Mouse (Mus musculus): ENCODE measurements around the gene Fcho2.
A peak's percentile ranks its signal among the peaks of the same experiment; 100 is the strongest.
"Not testable (repeated sequence)": the region's sequence is repeated elsewhere in the genome, so short reads cannot be mapped to it uniquely, and the experiment has no call there.

Gene Fcho2

DNA sequence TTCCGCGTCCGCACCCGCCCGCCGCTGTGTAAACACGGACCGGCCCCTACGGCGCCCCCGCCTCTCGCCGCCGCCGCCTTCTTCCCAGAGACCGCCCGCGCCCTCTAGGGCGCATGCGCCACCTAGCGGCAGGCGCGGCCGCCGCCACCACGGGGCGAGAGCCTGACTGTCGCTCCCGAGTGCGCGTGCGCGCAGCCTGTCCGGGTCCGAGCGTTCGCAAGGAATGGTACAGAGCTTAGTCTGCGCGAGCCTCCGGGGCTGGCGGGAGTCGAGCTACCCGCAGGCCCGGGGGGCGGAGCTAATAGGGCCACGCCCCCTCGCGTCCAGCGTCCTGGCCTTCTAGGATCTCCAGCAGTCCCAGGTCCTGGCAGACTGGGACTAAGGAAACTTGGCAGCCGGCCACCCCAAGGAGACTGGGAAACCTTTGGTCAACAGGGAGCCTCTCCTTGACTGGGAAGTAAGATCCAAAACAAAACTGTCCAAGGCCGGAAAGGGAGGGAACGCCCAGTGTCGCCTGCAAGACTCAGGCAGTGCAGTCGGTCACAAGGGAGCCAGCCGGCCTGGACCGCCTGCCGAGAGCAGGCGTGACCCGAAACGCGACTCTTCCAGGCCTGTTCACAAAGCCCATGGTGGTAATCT, at the start of gene Fcho2:
TSS of gene Fcho2 (minus strand) at position 303 of the 639 bp plus-strand sequence.
- peak; percentile 95 for DNase-seq (ENCODE audit: low read depth, low spot score)

DNA sequence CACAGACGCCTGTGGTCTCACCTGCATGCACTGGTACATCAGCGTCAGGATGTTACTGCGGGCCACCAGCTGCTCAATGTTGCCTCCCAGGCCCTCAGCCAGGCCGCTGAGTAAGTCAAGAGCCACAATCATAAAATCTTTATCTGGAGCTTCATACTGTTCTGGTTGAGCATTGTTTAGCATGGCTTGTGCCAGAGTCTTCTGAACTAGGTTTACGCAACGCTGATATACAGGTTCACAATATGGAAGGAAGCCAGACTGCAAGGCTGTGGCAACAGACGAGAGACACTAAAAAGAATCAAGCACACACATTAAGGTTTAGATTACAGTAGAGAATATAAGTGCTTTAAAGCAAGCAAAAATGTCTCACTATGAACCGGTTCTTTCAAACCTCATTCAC, 40.0 kb upstream of the Fcho2 start:
- no peak for DNase-seq (ENCODE audit: low read depth, low spot score)

DNA sequence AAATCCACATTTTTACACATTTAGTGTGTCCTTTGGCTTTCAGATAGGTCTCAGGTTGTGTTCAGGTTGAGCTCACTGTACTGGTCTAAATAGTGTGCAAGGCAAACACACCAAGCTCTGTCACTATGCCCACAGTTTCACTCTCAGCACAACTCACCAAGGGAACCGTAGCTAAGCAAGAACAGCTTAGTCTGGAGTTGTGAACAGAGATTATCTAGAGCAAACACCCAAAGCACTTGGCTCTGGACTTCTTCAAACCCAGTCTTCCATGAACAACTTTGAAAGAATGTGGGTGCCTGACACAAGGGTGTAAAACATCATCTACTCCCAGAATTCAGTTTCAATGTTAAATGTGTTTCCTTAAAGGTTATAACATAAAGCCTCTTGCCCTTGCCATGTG, 30.5 kb upstream of the Fcho2 start:
- no peak for DNase-seq (ENCODE audit: low read depth, low spot score)

DNA sequence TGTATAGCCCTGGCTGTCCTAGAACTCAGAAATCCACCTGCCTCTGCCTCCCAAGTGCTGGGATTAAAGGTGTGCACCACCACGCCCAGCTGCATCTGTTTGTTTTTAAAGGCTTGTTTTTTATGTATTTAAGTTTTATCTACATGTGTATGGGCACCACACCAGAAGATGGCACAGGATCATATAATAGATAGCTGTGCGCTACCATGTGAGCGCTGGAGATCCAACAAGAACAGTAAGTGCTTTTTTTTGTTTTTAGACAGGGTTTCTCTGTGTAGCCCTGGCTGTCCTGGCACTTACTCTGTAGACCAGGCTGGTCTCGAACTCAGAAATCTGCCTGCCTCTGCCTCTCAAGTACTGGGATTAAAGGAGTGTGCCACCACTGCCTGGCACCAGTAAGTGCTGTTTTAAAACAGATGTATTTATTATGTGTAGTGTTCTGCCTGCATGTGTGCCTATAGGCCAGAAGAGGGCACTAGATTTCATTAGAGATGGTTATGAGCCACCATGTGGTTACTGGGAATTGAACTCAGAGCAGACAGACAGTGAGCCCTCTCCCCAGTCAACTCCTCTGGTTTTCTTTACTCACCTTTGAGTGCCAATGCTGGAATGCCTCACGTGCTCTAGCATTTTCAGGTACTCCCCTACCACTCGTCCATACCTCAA, 21.3 kb upstream of the Fcho2 start:
- DNase-seq (ENCODE audit: low read depth, low spot score): peak; percentile 29

DNA sequence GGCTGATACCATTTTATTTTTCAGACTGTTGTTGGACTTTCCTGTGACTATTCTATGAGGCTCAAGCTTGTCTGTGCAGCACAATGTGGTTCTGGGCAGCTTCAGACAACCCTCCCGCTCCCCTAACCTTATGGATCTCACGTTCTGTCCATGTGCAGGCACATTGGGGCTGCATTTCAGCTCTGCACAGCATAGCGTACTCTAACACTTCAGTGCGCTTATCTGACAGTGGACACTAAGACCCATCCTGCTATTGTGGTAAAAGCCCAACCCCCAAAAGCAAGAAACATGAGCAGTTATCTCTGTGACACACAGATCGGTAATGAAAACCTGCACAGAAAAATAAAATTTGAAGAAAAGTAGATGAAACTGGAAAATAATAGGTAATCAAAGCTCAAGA, 20.5 kb upstream of the Fcho2 start:
- DNase-seq (ENCODE audit: low read depth, low spot score): no peak

DNA sequence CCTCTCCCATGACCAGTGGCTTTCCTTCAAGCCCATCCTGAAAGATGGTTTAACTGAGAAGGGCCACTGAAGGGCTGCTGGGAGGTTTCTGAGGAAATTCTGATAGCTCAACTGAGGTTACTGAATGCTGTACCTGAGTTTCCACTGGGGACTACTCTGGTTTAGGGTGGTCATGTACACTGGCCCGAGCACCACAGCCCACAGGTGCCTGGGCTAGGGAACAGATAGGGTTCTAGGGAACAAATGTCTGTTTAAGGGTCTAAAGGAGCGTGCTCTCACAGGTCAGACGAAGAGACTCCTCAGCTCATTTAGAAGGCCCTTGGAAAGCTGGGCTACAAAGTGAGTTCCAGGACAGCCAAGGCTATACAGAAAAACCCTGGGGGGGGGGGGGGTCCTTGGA, 19.5 kb upstream of the Fcho2 start:
- no peak for DNase-seq (ENCODE audit: low read depth, low spot score)

DNA sequence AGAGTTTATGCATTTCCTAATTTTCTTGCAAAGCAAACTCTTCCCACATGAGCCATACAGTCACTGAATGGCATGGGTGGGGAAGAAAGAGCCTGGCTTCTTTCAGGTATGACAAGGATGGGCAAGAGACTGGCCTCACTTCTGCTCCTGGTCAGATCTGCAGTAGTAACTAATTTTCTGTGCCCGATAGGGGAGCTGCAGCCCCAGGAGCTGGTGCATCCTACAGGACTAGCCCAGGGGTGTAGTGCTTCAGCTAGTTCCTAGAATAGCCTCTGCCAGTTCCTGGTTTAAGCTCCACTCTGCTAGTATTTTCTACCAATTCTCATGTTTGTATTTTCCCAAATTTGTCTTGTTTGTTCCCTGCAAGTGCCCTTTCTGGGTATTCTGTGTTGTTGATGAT, 18.9 kb upstream of the Fcho2 start:
- no peak for DNase-seq (ENCODE audit: low read depth, low spot score)

DNA sequence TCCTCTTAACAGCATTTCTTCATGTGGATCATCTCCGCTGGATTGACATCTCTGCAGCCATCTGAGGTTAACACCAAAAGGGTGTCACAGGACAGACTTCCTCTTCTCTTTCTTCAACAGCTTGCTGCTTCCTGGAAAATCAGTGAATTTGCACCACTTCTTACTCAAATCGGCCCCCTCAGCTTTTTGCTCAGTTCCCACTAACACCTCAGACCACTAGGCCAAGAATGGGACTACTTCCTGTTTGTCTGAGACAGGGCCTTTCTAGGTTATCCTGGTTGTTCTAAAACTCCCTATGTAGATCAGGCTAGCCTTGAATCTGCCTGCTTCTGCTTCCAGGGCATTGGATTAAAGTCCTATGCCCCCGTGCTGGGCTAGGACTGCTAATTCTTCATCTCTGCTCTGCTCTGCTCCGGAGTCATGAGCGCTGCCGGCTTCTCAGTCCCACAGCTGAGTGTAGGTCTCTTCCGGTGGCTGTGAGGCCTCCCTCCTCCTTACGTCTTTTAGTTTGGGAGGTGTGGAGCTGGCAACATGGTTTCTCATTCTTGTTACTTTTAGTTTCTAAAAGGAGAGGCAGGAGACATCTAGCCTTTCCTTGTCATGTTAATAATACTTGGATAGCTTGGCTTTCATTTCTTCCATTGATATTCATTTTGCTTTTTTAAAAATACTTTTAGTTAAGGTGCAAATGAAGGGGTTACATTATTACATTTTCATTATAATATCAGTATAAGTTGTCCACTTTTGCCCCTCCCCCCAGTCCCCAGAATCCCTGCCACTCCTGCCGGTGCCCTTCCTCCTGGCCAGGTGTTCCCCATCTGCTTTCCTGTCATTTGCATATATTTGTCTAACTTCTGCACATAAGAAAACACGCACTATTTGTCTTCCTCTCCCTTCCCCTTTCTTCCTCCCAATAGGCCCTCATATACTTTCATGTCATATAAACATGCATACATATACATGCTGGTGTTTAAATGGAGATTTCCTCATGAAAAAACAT, 17.5 kb upstream of the Fcho2 start:
- peak; percentile 35 for DNase-seq (ENCODE audit: low read depth, low spot score)

DNA sequence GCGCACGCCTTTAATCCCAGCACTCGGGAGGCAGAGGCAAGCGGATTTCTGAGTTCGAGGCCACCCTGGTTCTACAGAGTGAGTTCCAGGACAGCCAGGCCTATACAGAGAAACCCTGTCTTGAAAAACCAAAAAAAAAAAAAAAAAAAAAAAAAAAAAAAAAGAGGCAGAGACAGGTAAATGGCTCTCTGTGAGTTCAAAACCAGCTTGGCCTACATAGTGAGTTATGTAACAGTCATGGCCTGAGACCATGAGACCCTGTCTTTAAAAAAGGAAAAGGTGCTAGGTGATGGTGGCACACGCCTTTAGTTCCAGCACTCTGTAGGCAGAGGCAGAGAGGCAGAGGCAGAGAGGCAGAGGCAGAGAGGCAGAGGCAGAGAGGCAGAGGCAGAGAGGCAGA, 13.8 kb upstream of the Fcho2 start:
- not testable (repeated sequence) for DNase-seq (ENCODE audit: low read depth, low spot score)

DNA sequence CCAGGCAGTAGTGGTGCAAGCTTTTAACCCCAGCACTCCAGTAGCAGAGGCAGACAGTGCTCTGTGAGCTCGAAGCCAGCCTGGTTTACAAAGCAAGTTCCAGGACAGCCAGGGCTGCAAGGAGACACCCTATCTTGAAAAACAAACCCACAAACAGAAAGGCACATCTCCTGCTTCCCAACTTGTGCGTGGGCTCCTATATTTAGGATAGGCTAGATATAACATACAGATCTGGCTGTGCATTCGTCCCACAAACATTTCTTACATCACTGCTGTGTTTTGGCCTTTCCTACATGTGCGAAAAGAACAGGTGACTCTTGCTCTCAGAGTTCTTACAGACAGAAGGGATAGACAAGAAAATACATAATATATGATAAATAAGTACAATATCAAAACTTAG, 10.3 kb upstream of the Fcho2 start:
- no peak for DNase-seq (ENCODE audit: low read depth, low spot score)

DNA sequence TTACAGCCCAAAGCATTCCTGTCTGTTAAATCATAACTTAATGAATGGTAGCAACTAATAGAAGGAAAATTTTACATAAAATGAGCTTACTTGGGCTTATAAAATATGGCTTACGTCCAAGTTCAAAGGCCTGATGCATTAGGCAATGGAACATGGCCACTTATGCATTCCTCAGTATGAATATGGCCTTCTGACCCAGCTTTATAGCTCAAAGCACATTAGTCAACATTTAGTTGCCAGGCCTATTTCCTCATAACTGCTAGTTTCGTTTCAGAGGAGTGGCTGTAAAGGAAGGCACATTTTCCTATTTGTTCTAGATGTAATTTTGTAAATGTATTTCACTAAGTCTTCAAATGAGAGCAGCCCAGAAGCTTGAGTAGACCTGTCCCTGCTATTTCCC, 3.8 kb upstream of the Fcho2 start:
- no peak for DNase-seq (ENCODE audit: low read depth, low spot score)

DNA sequence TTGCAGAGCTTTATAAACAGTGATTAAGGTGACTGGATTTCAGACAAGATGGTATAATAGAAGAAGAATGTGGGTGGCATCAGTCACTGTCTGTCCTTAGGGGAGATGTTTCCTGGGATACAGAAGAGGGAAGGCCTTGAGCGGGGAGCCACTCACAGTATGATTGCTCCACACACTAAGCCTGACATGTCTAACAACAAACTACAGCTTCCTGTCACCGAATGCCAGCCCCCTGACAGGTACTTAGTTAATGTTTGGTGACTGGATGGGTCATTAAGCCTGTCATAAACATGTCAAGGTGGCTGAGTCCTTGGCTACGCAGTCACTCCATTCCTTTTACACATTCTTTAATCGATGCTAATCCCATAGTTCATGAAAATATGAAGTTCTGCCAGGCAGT, 3.0 kb upstream of the Fcho2 start:
- no peak for DNase-seq (ENCODE audit: low read depth, low spot score)

DNA sequence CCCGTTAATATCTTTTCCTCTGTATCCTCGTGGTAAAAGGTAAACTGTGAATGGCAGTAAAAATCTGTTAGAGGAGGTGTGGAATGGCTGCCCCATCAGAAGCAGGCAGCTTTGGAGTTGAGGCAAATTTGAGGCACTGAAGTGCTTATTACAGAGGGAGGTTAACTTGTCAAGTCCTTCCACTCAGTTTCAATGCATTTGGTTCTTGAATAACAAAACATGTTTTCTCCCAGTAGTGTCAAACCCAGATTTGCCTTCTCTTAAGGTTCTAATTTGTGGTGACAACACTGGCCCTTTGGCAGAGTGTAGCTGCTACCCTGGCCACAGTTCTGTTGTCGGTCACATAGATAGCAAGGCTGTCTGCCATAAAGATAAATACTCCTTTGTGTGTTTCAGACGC, 2.5 kb upstream of the Fcho2 start:
- DNase-seq (ENCODE audit: low read depth, low spot score): no peak

DNA sequence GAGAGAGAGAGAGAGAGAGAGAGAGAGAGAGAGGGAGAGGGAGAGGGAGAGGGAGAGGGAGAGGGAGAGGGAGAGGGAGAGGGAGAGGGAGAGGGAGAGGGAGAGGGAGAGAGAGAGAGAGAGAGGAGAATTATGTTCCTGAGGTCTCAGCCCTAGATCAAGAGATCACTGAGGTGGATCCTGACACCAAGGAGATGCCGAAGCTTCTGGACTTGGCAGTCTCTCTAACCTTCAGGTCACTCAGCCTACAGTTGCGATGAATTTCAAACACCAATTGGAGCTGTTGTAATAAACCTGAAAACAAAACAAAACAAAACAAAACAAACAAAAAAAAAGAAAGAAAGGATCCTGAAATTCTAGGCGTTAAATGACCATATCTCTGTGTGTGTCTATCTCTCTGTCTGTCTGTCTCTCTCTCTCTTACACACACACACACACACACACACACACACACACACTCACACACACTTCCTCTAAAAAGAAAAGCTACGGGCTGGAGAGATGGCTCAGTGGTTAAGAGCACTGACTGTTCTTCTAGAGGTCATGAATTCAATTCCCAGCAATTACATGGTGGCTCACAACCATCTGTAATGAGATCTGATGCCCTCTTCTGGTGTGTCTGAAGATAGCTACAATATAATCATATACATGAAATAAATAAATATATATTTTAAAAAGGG, 1.9 kb upstream of the Fcho2 start:
- DNase-seq (ENCODE audit: low read depth, low spot score): not testable (repeated sequence)

DNA sequence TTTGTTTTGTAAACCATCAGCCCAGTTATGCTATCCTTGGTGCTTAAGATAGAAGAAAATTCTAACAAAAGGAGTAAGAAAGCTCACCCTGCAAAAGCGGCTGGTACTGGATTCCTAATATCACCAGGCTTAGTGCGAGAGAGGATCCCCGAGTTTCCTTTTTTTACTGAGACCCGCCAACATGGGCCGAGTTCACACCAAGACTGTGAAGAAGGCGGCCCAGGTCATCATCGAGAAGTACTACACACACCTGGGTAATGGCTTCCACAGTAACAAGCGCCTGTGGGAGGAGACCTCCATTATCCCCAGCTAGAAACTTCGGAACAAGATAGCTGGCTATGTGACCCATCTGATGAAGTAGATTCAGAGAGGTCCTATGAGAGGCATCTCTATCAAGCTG, 1.3 kb upstream of the Fcho2 start:
- DNase-seq (ENCODE audit: low read depth, low spot score): no peak

DNA sequence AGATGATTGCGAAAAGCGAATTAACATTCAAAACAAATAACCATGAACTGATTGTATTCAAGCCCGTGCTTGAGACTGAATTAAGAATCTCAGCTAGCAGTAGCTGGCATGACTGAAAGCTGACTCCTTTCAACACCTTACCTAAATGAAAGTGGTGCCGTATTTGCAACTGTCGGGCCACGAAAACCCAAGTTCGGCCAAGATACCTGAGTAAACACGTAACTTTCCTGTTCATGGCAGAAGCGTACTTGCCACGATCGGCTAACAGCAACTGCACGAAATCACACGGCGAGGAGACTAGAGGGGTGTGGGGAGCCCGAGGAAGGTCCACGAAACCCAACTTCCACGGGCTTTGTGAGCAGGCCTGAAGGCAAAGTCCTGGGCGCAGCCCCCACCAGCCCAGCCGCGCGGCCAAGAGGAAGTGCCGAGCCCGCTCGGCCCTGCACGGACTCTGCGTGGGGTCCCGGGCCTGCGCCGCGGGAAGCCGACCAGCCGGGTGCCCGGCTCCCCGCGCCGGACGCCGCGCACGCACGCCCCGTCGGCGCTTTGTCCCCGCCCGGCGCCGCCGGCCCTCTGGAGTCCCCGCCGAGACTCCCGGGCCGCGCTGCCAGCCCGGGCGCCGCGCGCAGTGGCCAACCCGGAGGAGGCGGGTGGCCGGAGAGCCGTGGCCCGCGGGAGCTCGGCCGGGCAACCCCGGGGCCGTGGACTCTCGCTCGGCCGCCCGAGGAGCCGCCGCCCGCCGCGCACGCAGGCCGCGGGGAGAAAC, 791 bp downstream of the Fcho2 start:
- peak; percentile 60 for DNase-seq (ENCODE audit: low read depth, low spot score)

DNA sequence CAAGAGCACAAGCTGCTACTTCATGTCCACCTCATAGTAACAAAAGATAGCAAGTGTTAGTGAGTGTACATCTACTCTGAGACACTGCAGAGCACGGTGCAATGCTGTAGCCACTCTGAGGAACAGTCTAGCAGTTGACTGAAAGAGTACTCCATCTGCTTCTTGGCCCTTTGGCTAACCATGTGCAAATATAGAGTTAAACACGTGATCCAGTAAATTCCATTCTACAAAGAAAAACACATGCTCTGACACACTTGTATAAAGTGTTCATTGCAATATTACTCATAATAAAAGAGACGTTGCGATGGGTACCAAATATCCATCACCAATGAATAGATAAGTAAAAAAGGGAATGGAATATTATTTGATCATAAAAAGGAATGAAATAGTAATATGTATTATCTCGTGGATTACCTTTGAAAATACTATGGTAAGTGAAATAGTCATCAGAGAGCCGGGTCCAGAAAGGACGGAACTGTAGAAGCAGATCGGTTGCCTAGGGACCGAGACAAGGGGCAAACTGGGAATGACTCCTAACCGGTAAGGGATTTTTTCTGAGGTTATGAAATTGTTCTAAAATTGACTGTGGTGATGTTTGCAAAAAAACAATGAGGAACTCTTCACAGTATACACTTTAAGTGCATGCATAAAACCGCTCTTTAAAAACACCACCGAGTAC, 1.5 kb downstream of the Fcho2 start:
- no peak for DNase-seq (ENCODE audit: low read depth, low spot score)

DNA sequence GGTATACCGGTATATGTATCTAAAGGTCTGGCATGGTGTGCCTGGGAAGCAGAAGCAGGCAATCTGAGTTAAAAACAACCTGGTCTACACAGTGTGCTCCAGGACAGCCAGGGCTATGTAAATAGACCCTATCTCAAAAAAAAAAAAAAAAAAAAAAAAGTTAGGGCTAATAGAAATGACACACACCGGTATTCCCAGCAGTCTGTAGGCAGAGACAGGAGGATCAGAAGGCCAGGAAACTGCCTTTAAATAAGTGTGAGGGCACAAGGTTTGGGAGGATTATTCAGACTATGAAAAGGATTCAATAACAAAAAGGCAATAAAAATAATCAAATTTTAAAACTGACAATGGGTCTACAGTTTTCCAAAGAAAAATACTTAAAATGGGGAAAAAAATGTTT, 2.1 kb downstream of the Fcho2 start:
- no peak for DNase-seq (ENCODE audit: low read depth, low spot score)

DNA sequence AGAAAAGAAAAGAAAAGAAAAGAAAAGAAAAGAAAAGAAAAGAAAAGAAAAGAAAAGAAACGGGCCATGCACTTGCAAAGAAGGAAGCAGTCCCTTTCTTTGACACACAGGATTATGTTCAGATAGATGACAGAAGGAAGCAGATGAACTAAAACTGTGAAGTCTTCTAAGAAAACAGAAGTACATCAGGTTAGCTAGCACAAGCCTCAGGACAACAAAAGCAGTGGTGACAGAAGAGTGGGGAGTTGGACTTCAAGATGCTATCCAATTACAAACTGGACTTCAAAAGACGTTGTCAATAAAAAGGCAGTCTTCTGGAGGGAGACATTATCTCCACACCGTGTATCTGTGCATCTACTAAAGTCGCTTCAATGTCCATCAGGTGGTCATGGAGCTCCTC, 3.0 kb downstream of the Fcho2 start:
- DNase-seq (ENCODE audit: low read depth, low spot score): no peak

DNA sequence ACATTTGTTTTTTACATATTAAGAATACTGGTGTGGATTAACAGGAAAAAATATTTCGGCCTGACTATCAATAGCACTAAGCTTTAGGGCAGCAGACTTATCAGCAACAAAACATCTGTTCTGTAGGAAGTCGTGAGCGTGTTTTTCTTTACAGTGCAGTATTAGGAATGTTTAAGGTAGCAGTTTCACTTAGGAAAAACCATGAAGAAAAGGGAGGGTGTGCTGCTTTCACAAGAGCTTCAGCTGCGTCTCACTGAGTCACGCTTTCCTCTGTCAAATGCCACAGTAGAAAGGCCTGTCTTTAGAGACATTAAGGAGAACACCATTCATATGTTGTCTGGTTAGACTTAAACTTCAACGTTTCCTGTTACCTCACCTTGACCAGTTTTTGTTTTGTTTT, 5.1 kb downstream of the Fcho2 start:
- peak; percentile 49 for DNase-seq (ENCODE audit: low read depth, low spot score)

DNA sequence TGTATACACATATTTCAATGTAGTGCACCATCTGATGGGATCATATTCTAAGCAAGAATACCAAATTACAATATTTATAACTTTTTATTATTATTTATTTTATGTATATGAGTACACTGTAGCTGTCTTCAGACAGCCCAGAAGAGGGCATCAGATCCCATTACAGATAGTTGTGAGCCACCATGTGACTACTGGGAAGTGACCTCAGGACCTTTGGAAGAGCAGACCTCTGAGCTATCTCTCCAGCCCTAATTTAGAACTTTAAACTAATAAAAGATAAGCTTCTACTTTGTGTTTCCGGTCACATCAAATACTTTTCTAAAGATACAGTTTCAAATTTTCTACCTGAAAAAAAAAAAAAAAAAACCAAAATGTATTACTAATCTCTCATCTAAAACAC, 6.2 kb downstream of the Fcho2 start:
- no peak for DNase-seq (ENCODE audit: low read depth, low spot score)

All from CD4-positive, CD25-positive, alpha-beta regulatory T cell, adult 2 months (primary cell).